Mouse (Mus musculus): ENCODE measurements around the gene Ciao2a.

GRCm38 (mm10) chr9:66182679-66182993 lies 56.2 kb downstream of the Ciao2a start:
- TF ChIP-seq CTCF (IDR thresholded peaks at IDR 0.05; ENCODE audit: low read depth, low read length) (no peak), POLR2AphosphoS5 (IDR thresholded peaks at IDR 0.05; ENCODE audit: insufficient replicate concordance, low read depth, low read length) (no peak), GATA1 (IDR thresholded peaks at IDR 0.05; ENCODE audit: borderline replicate concordance, low read length) (no peak), GATA2 (IDR thresholded peaks at IDR 0.05; ENCODE audit: borderline replicate concordance, low read depth, low read length) (no peak)

Data from G1E (cell line).